Mouse (Mus musculus) bone marrow macrophage, adult 2 months (primary cell): Measurements from ENCODE around the gene Map6.

Source experiments
- CTCF ChIP-seq: IDR thresholded peaks from 2 replicates; pipeline ENCODE4 v1.5.1; 2012; ENCODE audit warnings: low read depth, mild to moderate bottlenecking, low read length, moderate library complexity
- POLR2A ChIP-seq: IDR thresholded peaks from 2 replicates; pipeline ENCODE4 v1.6.1; 2012; ENCODE audit warnings: mild to moderate bottlenecking, low read depth, low read length, borderline replicate concordance

DNA sequence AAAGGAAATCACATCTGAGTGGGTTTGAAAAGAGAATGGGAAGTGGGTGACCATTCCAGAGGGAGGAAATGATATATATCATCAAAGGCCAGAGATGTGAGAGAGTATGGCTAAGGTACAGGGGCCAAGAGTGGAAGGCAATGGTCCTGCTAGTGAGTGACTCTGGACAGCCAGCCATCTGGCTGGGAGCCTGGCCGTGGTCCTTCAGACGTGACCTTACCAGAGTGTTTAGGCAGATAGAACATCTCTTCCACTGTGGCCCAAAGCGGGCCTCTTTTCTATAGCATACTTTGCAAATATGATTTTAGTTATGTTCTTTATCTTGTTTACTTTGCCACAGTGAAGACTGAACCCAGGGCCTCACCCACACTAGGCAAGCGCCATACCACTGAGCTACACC lies 38.4 kb downstream of the Map6 start:
- TF ChIP-seq POLR2A, result no peak
- no peak for TF ChIP-seq CTCF
